Mouse (Mus musculus) heart, embryonic 16.5 days (tissue): ENCODE measurements around the gene Nol8. TPM values are rescaled to one million over a fixed set of nuclear protein-coding genes. Genes with fewer than 3 reads are reported as not detected.
A peak's percentile ranks its signal among the peaks of the same experiment; 100 is the strongest.

Source experiments
- ATAC-seq: fragments of 200-750 bp; cut with Nextera tagmentation; replicated peaks from 2 replicates; pipeline ENCODE4 v1.8.0; 2017; ENCODE audit warnings: moderate number of reproducible peaks; ENCODE audit not compliant: insufficient read depth, low FRiP score; ENCODE audit errors: extremely low read depth
- H3K27ac ChIP-seq: fragments of 300-500 bp; sonication (generic); 2 replicates; pipeline ENCODE4 v1.5.1; 2014; ENCODE audit warnings: mild to moderate bottlenecking, low read length, control low read depth, moderate library complexity
- H3K27me3 ChIP-seq: fragments of 300-500 bp; sonication (generic); 2 replicates; pipeline ENCODE4 v1.6.1; 2014; ENCODE audit warnings: low read length, mixed read lengths; ENCODE audit not compliant: control insufficient read depth, insufficient read depth
- H3K36me3 ChIP-seq: fragments of 300-500 bp; sonication (generic); 2 replicates; pipeline ENCODE4 v1.6.1; 2014; ENCODE audit not compliant: control insufficient read depth, insufficient read depth
- H3K4me1 ChIP-seq: fragments of 300-500 bp; sonication (generic); 2 replicates; pipeline ENCODE4 v1.6.1; 2014; ENCODE audit warnings: low read length, mixed read lengths; ENCODE audit not compliant: control insufficient read depth, insufficient read depth
- H3K4me2 ChIP-seq: fragments of 300-500 bp; sonication (generic); 2 replicates; pipeline ENCODE4 v1.6.1; 2014; ENCODE audit warnings: low read depth, mild to moderate bottlenecking, control low read depth, low read length
- H3K4me3 ChIP-seq: fragments of 300-500 bp; sonication (generic); 2 replicates; pipeline ENCODE4 v1.5.1; 2014; ENCODE audit warnings: mild to moderate bottlenecking, control low read depth, low read length
- H3K9ac ChIP-seq: fragments of 300-500 bp; sonication (generic); 2 replicates; pipeline ENCODE4 v1.6.1; 2014; ENCODE audit warnings: low read length, control low read depth
- H3K9me3 ChIP-seq: fragments of 300-500 bp; sonication (generic); replicated peaks from 2 replicates; pipeline ENCODE4 v1.6.1; 2016; ENCODE audit warnings: low read length; ENCODE audit not compliant: control insufficient read depth
- WGBS: fragments of 180-500 bp; shearing (Covaris S2); extraction: QIAGEN DNeasy Blood & Tissue Kit; methylation state at CpG from one replicate; pipeline ENCODE4 v1.1.7; 2014; 5-methylcytosine and 5-hydroxymethylcytosine counted together
- polyA plus RNA-seq: library from polyadenylated mRNA; unstranded; fragments of >200 nt; fragmentation: Nextera tagmentation; extraction: Ambion mirVana; gene quantifications from 2 replicates; pipeline ENCODE4 v1.2.1, GENCODE M21; 2015

Gene Nol8
- 11.5 TPM in 2 replicates for polyA plus RNA-seq

GRCm38 (mm10) chr13:49652481-49653179 lies at the start of gene Nol8, which contains the start of gene Cenpp:
Gene Nol8 (plus strand): TSS chr13:49653078.
Gene Cenpp (minus strand): TSS chr13:49652785.
- Histone ChIP-seq H3K36me3 (peaks cover 6% of the 10 kb centered on the region; the same call in 1 of the 2 replicates), H3K9me3 (no peaks in the 10 kb centered on the region), H3K4me3 (peak within 1 kb of the TSS; percentile 82), H3K9ac (peak within 1 kb of the TSS; percentile 78), H3K4me2 (peak within 1 kb of the TSS; percentile 84), H3K27ac (peak within 1 kb of the TSS; percentile 85), H3K4me1 (peaks cover 14% of the 10 kb centered on the region), H3K27me3 (no peaks in the 10 kb centered on the region)
- under 1% methylated on average over 68 of the region's 68 CpGs for WGBS
- peak; percentile 100 for ATAC-seq

GRCm38 (mm10) chr13:49603603-49604002 lies 49.3 kb upstream of the Nol8 start:
- no peak overlapping the region for H3K4me3 ChIP-seq
- no peaks in the 10 kb centered on the region for H3K9me3 ChIP-seq
- H3K36me3 ChIP-seq: no peaks in the 10 kb centered on the region
- H3K4me1 ChIP-seq: no peaks in the 10 kb centered on the region
- H3K4me2 ChIP-seq: no peak overlapping the region
- no peak for ATAC-seq
- no peak overlapping the region for H3K27ac ChIP-seq
- no peak overlapping the region for H3K9ac ChIP-seq
- H3K27me3 ChIP-seq: no peaks in the 10 kb centered on the region

GRCm38 (mm10) chr13:49607714-49608113 lies 45.2 kb upstream of the Nol8 start, which contains the start of gene Ogn:
Gene Ogn (plus strand): TSS chr13:49608046.
- H3K27ac ChIP-seq: peak within 1 kb of the TSS; percentile 70
- H3K4me2 ChIP-seq: peak within 1 kb of the TSS; percentile 51
- peaks cover 3% of the 10 kb centered on the region; the same call in 1 of the 2 replicates for H3K4me1 ChIP-seq
- 0 out of 2 replicates have a peak within 1 kb of the TSS, but pooled peaks have one; percentile 3 for H3K9ac ChIP-seq
- 35% methylated on average over 4 of the region's 4 CpGs for WGBS
- H3K27me3 ChIP-seq: no peaks in the 10 kb centered on the region
- H3K9me3 ChIP-seq: no peaks in the 10 kb centered on the region
- peak within 1 kb of the TSS; percentile 29 for H3K4me3 ChIP-seq
- peak; percentile 87 for ATAC-seq
- H3K36me3 ChIP-seq: no peaks in the 10 kb centered on the region

GRCm38 (mm10) chr13:49608589-49609322 lies 44.1 kb upstream of the Nol8 start:
- Histone ChIP-seq H3K9ac (0 out of 2 replicates have a peak overlapping the region, but pooled peaks have one; percentile 3), H3K27ac (peak overlapping the region; percentile 50), H3K36me3 (no peaks in the 10 kb centered on the region), H3K4me1 (peaks cover 3% of the 10 kb centered on the region; the same call in 1 of the 2 replicates), H3K4me3 (peak overlapping the region; percentile 21), H3K9me3 (no peaks in the 10 kb centered on the region), H3K4me2 (peak overlapping the region; percentile 26), H3K27me3 (no peaks in the 10 kb centered on the region)
- 43% methylated on average over 4 of the region's 4 CpGs for WGBS
- no peak for ATAC-seq

- Histone ChIP-seq H3K27me3 (no peaks in the 10 kb centered on the region), H3K4me2 (no peak overlapping the region), H3K4me1 (no peaks in the 10 kb centered on the region), H3K9ac (no peak overlapping the region), H3K36me3 (no peaks in the 10 kb centered on the region; the same call in 1 of the 2 replicates), H3K27ac (no peak overlapping the region), H3K9me3 (no peaks in the 10 kb centered on the region), H3K4me3 (no peak overlapping the region)
- 70% methylated on average over 3 of the region's 3 CpGs for WGBS
- ATAC-seq: no peak
Observed at GRCm38 (mm10) chr13:49617021-49617420, 35.9 kb upstream of the Nol8 start.

- ATAC-seq: no peak
- H3K9me3 ChIP-seq: no peaks in the 10 kb centered on the region
- H3K4me3 ChIP-seq: no peak overlapping the region
- H3K27me3 ChIP-seq: no peaks in the 10 kb centered on the region
- H3K36me3 ChIP-seq: no peaks in the 10 kb centered on the region; the same call in 1 of the 2 replicates
- H3K4me1 ChIP-seq: no peaks in the 10 kb centered on the region
- H3K9ac ChIP-seq: no peak overlapping the region
- H3K27ac ChIP-seq: no peak overlapping the region
- no peak overlapping the region for H3K4me2 ChIP-seq
Observed at GRCm38 (mm10) chr13:49618365-49618764, 34.5 kb upstream of the Nol8 start.

- Histone ChIP-seq H3K36me3 (no peaks in the 10 kb centered on the region; the same call in 1 of the 2 replicates), H3K27me3 (no peaks in the 10 kb centered on the region), H3K4me2 (no peak overlapping the region), H3K9me3 (no peaks in the 10 kb centered on the region), H3K27ac (no peak overlapping the region), H3K9ac (no peak overlapping the region), H3K4me1 (no peaks in the 10 kb centered on the region), H3K4me3 (no peak overlapping the region)
- WGBS: 72% methylated on average over 1 of the region's 1 CpGs
- no peak for ATAC-seq
Observed at GRCm38 (mm10) chr13:49623216-49623615, 29.7 kb upstream of the Nol8 start.

GRCm38 (mm10) chr13:49628167-49628566 lies 24.7 kb upstream of the Nol8 start:
- H3K4me1 ChIP-seq: no peaks in the 10 kb centered on the region
- no peak overlapping the region for H3K27ac ChIP-seq
- H3K9ac ChIP-seq: no peak overlapping the region
- no peaks in the 10 kb centered on the region for H3K27me3 ChIP-seq
- no peak overlapping the region for H3K4me3 ChIP-seq
- ATAC-seq: no peak
- no peak overlapping the region for H3K4me2 ChIP-seq
- no peaks in the 10 kb centered on the region for H3K9me3 ChIP-seq
- H3K36me3 ChIP-seq: no peaks in the 10 kb centered on the region

- Histone ChIP-seq H3K4me1 (no peaks in the 10 kb centered on the region), H3K27ac (no peak overlapping the region), H3K9ac (no peak overlapping the region), H3K36me3 (no peaks in the 10 kb centered on the region), H3K4me2 (no peak overlapping the region), H3K27me3 (no peaks in the 10 kb centered on the region), H3K9me3 (no peaks in the 10 kb centered on the region), H3K4me3 (no peak overlapping the region)
- 83% methylated on average over 2 of the region's 2 CpGs for WGBS
- ATAC-seq: no peak
Observed at GRCm38 (mm10) chr13:49629076-49629475, 23.8 kb upstream of the Nol8 start.
